Mouse (Mus musculus) bone marrow macrophage, adult 2 months (primary cell): ENCODE results near the gene Med26.

Experiments used
- CTCF ChIP-seq: IDR thresholded peaks from 2 replicates; pipeline ENCODE4 v1.5.1; 2012; ENCODE audit warnings: low read depth, mild to moderate bottlenecking, low read length, moderate library complexity
- POLR2A ChIP-seq: IDR thresholded peaks from 2 replicates; pipeline ENCODE4 v1.6.1; 2012; ENCODE audit warnings: mild to moderate bottlenecking, low read depth, low read length, borderline replicate concordance

DNA sequence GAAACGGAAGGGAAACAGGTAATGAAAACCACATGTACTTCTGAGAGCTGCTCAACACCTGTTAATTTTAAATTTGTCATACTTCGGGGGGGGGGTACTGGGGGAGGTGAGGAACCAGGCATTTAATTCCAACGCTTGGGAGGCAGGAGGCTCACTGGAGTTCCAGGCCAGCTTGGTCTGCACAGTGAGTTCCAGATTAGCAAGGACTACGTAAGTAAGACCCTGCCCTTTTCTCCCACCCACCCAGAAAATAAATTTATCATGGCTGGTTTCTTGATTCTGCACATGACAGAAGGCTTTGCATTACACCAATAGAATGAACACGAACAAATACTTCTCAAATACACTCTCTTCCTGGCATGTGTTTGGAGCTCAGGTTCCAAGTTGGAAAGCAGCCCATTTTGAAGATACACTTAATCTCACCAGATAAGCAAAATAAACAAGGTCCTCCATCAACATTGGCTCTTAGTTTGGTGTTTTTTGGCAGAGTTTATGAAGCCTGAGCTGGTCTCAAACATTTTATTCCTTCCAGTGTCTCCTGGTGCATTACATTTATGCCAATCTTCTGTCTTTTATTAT, 1.3 kb upstream of the Med26 start:
- no peak for TF ChIP-seq CTCF
- TF ChIP-seq POLR2A: no peak
